Mouse (Mus musculus) ES-E14 (cell line): ENCODE measurements around the gene Slc52a3. TPM values are rescaled to one million over a fixed set of nuclear protein-coding genes. Genes with fewer than 3 reads are reported as not detected.

Experiments
- DNase-seq: peaks from one replicate; pipeline ENCODE4 v3.0.0-alpha.2; 2013; ENCODE audit warnings: low read depth, low spot score
- H3K27ac ChIP-seq: 2 replicates; pipeline ENCODE4 v1.5.1; 2012; ENCODE audit warnings: low read depth, mild to moderate bottlenecking, low read length, moderate library complexity, mixed read lengths; ENCODE audit not compliant: poor library complexity, insufficient read depth, severe bottlenecking
- H3K36me3 ChIP-seq: 2 replicates; pipeline ENCODE4 v1.6.1; 2012; ENCODE audit warnings: mild to moderate bottlenecking, low read length, moderate library complexity, mixed read lengths; ENCODE audit not compliant: control insufficient read depth, poor library complexity, insufficient read depth, severe bottlenecking
- H3K4me1 ChIP-seq, 2 experiments: fragments of 150-350 bp in 1 of 2; sonication (generic) in 1 of 2; 2 replicates each; pipeline ENCODE4 v1.6.1; 2012; ENCODE audit warnings: low read length in 2 of 2, mild to moderate bottlenecking in 1 of 2, mixed read lengths in 1 of 2; ENCODE audit not compliant: control insufficient read depth in 2 of 2, insufficient read depth in 2 of 2, poor library complexity in 1 of 2
- H3K4me3 ChIP-seq, 2 experiments: fragments of 150-350 bp in 1 of 2; sonication (generic) in 1 of 2; 2 replicates each; pipeline ENCODE4 v1.5.1; 2012; ENCODE audit warnings: low read length in 2 of 2, low read depth in 1 of 2, mild to moderate bottlenecking in 1 of 2, mixed read lengths in 1 of 2; ENCODE audit not compliant: insufficient read depth in 1 of 2, poor library complexity in 1 of 2, severe bottlenecking in 1 of 2
- H3K9ac ChIP-seq: 2 replicates; pipeline ENCODE4 v1.6.1; 2012; ENCODE audit warnings: low read depth, mild to moderate bottlenecking, low read length, mixed read lengths; ENCODE audit not compliant: poor library complexity, insufficient read depth, severe bottlenecking
- H3K9me3 ChIP-seq: fragments of 150-350 bp; sonication (generic); 2 replicates; pipeline ENCODE4 v1.6.1; 2012; ENCODE audit warnings: low read depth, mild to moderate bottlenecking, low read length; ENCODE audit not compliant: control insufficient read depth, insufficient read depth
- CHD2 ChIP-seq: IDR thresholded peaks from 2 replicates; pipeline ENCODE4 v1.6.1; 2014; ENCODE audit warnings: mild to moderate bottlenecking, low read depth, low read length, inconsistent platforms
- HCFC1 ChIP-seq: IDR thresholded peaks from 2 replicates; pipeline ENCODE4 v1.6.1; 2012; ENCODE audit warnings: low read length, inconsistent platforms, borderline replicate concordance; ENCODE audit not compliant: insufficient read depth
- MAFK ChIP-seq: IDR thresholded peaks from 2 replicates; pipeline ENCODE4 v1.6.1; 2014; ENCODE audit warnings: mild to moderate bottlenecking, low read depth, low read length, inconsistent platforms; ENCODE audit not compliant: insufficient read depth
- ZC3H11A ChIP-seq: IDR thresholded peaks from 2 replicates; pipeline ENCODE4 v1.6.1; 2012; ENCODE audit warnings: low read depth, mild to moderate bottlenecking, inconsistent platforms, low read length, borderline replicate concordance
- ZNF384 ChIP-seq: IDR thresholded peaks from 2 replicates; pipeline ENCODE4 v1.6.1; 2012; ENCODE audit warnings: low read depth, low read length, inconsistent platforms
- in situ Hi-C, 2 experiments: fragments of 600-800 bp; cut with MboI; formaldehyde crosslinking; loops; one replicate each; pipeline ENCODE4 v1.15.1; 2025; ENCODE audit warnings: low sequenced_read_pairs in 2 of 2, inconsistent platforms in 1 of 2; ENCODE audit not compliant: unreplicated experiment in 2 of 2
- total RNA-seq: library from RNA; depleted of rRNA; stranded (reverse); fragments of 300-350 nt; gene quantifications from 2 replicates; pipeline ENCODE4 v1.2.3, GENCODE M21; 2012

Slc52a3 gene
- total RNA-seq, 1 experiment: 4.4 TPM

DNA sequence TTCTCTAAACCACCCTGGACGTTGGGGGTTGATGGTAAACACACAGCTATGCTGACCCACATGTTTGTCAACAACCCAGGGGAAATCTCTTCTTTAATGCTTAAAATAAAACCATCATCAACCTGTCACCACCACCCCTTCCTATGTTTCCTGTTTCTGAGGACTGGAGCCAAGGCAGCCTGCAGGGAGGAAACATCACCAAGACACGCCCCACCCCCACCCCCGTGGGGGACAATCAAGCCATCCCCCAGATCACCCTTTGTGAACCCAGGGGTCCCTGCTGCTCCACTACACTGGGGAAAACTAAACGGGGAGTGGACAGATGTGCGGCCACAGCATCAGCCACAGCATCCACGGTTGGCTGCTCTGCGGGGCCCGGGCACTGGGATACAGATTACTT is 27.9 kb upstream of the Slc52a3 start:
- DNase-seq: no peak

DNA sequence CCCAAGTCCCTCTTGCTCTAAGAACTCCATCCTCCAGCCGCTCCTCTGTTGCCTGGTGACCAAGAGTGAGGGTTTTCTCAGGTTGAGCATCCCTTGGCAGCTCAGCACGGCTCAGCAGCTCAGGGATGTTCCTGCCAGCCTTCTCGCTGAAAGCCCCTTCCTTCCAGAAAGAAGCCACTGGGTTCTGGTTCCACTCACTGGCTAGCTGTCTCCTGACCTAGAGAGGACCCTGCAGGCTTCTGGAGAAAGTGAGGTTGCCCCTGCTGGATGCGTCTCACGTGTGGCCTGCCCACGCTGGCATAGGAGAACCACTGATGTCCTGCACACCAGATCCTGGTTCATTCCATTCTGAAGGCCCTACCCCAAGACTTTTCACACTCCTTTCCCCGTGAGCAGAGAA is 27.3 kb upstream of the Slc52a3 start:
- TF ChIP-seq CHD2 (no peak), MAFK (no peak)
- H3K36me3 ChIP-seq: peaks cover 16% of the 10 kb centered on the region

More for the DNA sequence above, 27.9 kb upstream of the Slc52a3 start:
- TF ChIP-seq ZNF384 (no peak), CHD2 (no peak), MAFK (no peak), ZC3H11A (no peak), HCFC1 (no peak)
- H3K27ac ChIP-seq: no peak overlapping the region
- in situ Hi-C loops: no loop called here
- peaks cover 8 to 35% of the 10 kb centered on the region in 2 experiments; a peak in 3 of 4 replicates for H3K4me1 ChIP-seq
- H3K36me3 ChIP-seq: peaks cover 16% of the 10 kb centered on the region
- H3K9me3 ChIP-seq: no peaks in the 10 kb centered on the region
- no peak overlapping the region for H3K9ac ChIP-seq
- no peak overlapping the region for H3K4me3 ChIP-seq

DNA sequence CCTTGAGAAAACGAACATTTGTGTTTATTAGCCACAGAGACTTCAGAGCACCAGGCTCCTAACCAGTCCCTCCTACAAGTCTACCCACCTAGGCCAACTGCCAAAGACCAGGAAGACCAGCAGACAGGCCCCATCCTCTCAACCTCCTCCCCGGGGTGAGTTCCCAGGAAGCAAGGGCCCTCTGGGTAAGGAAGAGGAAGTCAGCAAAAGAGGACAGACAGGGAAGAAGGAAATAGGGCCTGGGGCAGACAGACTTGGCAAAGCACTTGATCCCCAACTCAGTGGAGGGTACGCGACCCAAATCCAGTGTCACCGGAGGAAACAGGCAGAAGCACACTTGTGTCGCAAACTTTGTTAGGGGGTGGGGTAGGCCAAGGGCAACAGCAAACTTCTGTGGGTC is 26.9 kb upstream of the Slc52a3 start:
- Histone ChIP-seq H3K27ac (no peak overlapping the region), H3K4me3 (no peak overlapping the region), H3K9ac (no peak overlapping the region), H3K4me1 (peaks cover 9 to 32% of the 10 kb centered on the region in 2 experiments; a peak in 3 of 4 replicates), H3K9me3 (no peaks in the 10 kb centered on the region), H3K36me3 (peaks cover 16% of the 10 kb centered on the region)
- TF ChIP-seq CHD2 (no peak), HCFC1 (no peak), MAFK (no peak), ZNF384 (no peak), ZC3H11A (no peak)
- in situ Hi-C loops: no loop called here
- no peak for DNase-seq

More for the DNA sequence above, 27.3 kb upstream of the Slc52a3 start:
- Histone ChIP-seq H3K9ac (no peak overlapping the region), H3K27ac (no peak overlapping the region), H3K4me3 (no peak overlapping the region), H3K4me1 (peaks cover 9 to 32% of the 10 kb centered on the region in 2 experiments; a peak in 3 of 4 replicates), H3K9me3 (no peaks in the 10 kb centered on the region)
- no peak for DNase-seq
- in situ Hi-C loops: no loop called here

DNA sequence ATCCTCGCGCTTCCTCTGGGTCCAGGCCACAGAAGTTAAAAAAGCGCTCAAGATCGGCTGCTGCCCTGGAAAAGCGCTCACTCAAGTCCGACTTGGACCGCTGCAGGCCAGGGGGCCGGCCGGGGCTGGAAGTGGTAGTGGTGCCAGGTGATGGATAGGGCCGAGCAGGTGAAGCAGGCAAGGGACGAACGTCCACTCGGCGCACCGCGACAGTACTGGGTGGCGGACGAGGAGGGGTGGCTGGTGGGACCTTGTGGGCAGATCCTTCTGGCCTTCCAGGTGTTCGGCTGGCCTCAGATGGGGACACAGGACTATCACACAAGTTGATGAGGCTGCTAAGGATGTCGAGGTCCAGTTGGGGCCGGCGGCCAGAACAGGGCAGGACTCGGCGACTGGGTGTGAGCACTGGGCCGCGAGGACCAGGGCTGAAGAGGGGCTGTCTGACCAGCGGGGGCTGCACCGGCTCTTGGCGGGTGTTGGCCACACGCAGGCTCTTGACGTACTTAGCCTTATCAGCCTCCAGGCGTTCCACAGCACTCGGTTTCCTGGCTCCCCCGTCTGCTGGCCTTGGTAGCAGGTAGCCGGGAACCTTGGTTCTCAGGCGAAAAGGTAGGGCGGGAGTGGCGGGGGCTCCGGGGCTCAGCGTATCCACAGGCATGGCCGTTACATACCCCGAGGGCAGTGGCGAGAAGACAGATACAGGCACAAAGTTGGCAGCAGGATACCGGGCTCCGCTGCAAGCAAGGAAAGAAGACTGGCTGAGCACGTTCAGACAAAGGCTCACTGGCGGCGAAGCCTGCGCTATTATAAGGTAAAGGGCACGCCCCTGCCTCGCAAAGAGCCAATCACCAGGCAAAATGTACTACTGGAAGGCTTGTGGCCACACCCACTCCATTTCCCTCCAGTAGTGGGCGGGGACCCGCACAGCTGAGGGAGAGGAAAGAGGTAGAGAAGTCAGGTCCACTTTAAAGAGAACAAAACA is 25.8 kb upstream of the Slc52a3 start:
- peak; percentile 94 for DNase-seq
- H3K27ac ChIP-seq: no peak overlapping the region
- peaks cover 9 to 30% of the 10 kb centered on the region in 2 experiments; a peak in 3 of 4 replicates for H3K4me1 ChIP-seq
- in situ Hi-C loops: no loop called here
- peaks cover 16% of the 10 kb centered on the region for H3K36me3 ChIP-seq
- H3K4me3 ChIP-seq: peak overlapping the region; percentile 55 to 56
- peak overlapping the region; percentile 28; the same call in 1 of the 2 replicates for H3K9ac ChIP-seq
- no peaks in the 10 kb centered on the region for H3K9me3 ChIP-seq
- TF ChIP-seq HCFC1 (peak; percentile 42; the same call in 1 of the 2 replicates), ZNF384 (no peak)
